Mouse (Mus musculus) myocyte (in vitro differentiated cells): Measurements from ENCODE around the gene Slc25a36. TPM values are rescaled to one million over a fixed set of nuclear protein-coding genes. Genes with fewer than 3 reads are reported as not detected.

Experiments
- H3K27me3 ChIP-seq: one replicate; pipeline ENCODE4 v1.6.1; 2011; ENCODE audit not compliant: control insufficient read depth, insufficient read depth, insufficient read length
- H3K36me3 ChIP-seq: one replicate; pipeline ENCODE4 v1.6.1; 2011; ENCODE audit not compliant: control insufficient read depth, insufficient read depth
- H3K4me2 ChIP-seq: one replicate; pipeline ENCODE4 v1.6.1; 2011; ENCODE audit warnings: low read depth, control low read depth
- H3K4me3 ChIP-seq: one replicate; pipeline ENCODE4 v1.5.1; 2011; ENCODE audit warnings: mild to moderate bottlenecking, control low read depth, moderate library complexity
- H3K79me2 ChIP-seq: one replicate; pipeline ENCODE4 v1.6.1; 2011; ENCODE audit not compliant: control insufficient read depth, insufficient read depth
- H3ac ChIP-seq: one replicate; pipeline ENCODE4 v1.6.1; 2011; ENCODE audit not compliant: control insufficient read depth, insufficient read length
- CEBPB ChIP-seq: IDR thresholded peaks from 2 replicates; pipeline ENCODE4 v1.6.1; 2011; ENCODE audit warnings: mild to moderate bottlenecking, moderate library complexity; ENCODE audit not compliant: poor library complexity, insufficient read depth, severe bottlenecking
- E2F4 ChIP-seq: IDR thresholded peaks from one replicate; pipeline ENCODE4 v1.6.1; 2011; ENCODE audit warnings: mild to moderate bottlenecking, control low read depth, moderate library complexity; ENCODE audit not compliant: insufficient read depth
- MAX ChIP-seq: IDR thresholded peaks from one replicate; pipeline ENCODE4 v1.6.1; 2011; ENCODE audit warnings: low read depth, mild to moderate bottlenecking, control low read depth
- MYOD1 ChIP-seq, 3 experiments: IDR thresholded peaks; one replicate each; pipeline ENCODE4 v1.6.1; 2011; ENCODE audit warnings: control low read depth in 2 of 3, low read depth in 2 of 3, mild to moderate bottlenecking in 2 of 3, moderate library complexity in 1 of 3; ENCODE audit not compliant: insufficient read length in 2 of 3, control insufficient read depth in 1 of 3
- MYOG ChIP-seq, 3 experiments: IDR thresholded peaks; one replicate each; pipeline ENCODE4 v1.6.1; 2011; ENCODE audit warnings: control low read depth in 2 of 3, low read depth in 2 of 3, mild to moderate bottlenecking in 2 of 3; ENCODE audit not compliant: insufficient read length in 2 of 3, control insufficient read depth in 1 of 3, insufficient read depth in 1 of 3
- POLR2A ChIP-seq: IDR thresholded peaks from one replicate; pipeline ENCODE4 v1.6.1; 2011; ENCODE audit warnings: low read depth, mild to moderate bottlenecking, control low read depth, moderate library complexity; ENCODE audit not compliant: insufficient read length
- POLR2AphosphoS2 ChIP-seq: IDR thresholded peaks from one replicate; pipeline ENCODE4 v1.6.1; 2011; ENCODE audit warnings: low read depth, control low read depth; ENCODE audit not compliant: insufficient read length
- REST ChIP-seq: IDR thresholded peaks from one replicate; pipeline ENCODE4 v1.6.1; 2011; ENCODE audit warnings: mild to moderate bottlenecking, control low read depth, moderate library complexity; ENCODE audit not compliant: insufficient read depth, insufficient read length
- SRF ChIP-seq: IDR thresholded peaks from one replicate; pipeline ENCODE4 v1.6.1; 2011; ENCODE audit warnings: low read depth; ENCODE audit not compliant: control insufficient read depth, insufficient read length
- TCF12 ChIP-seq: IDR thresholded peaks from one replicate; pipeline ENCODE4 v1.6.1; 2011; ENCODE audit warnings: mild to moderate bottlenecking, control low read depth; ENCODE audit not compliant: poor library complexity, insufficient read depth, severe bottlenecking
- TCF3 ChIP-seq: IDR thresholded peaks from one replicate; pipeline ENCODE4 v1.6.1; 2011; ENCODE audit warnings: low read depth, control low read depth; ENCODE audit not compliant: insufficient read length
- USF1 ChIP-seq: IDR thresholded peaks from one replicate; pipeline ENCODE4 v1.6.1; 2011; ENCODE audit warnings: low read depth, mild to moderate bottlenecking, control low read depth, moderate library complexity
- polyA plus RNA-seq: library from polyadenylated mRNA; unstranded; fragments of >200 nt; fragmentation: generic; extraction: Trizol; gene quantifications from one replicate; pipeline ENCODE4 v1.2.1, GENCODE M21; 2012; ENCODE audit warnings: missing spikeins

The Slc25a36 gene
- polyA plus RNA-seq, 1 experiment: 6.5 TPM

DNA sequence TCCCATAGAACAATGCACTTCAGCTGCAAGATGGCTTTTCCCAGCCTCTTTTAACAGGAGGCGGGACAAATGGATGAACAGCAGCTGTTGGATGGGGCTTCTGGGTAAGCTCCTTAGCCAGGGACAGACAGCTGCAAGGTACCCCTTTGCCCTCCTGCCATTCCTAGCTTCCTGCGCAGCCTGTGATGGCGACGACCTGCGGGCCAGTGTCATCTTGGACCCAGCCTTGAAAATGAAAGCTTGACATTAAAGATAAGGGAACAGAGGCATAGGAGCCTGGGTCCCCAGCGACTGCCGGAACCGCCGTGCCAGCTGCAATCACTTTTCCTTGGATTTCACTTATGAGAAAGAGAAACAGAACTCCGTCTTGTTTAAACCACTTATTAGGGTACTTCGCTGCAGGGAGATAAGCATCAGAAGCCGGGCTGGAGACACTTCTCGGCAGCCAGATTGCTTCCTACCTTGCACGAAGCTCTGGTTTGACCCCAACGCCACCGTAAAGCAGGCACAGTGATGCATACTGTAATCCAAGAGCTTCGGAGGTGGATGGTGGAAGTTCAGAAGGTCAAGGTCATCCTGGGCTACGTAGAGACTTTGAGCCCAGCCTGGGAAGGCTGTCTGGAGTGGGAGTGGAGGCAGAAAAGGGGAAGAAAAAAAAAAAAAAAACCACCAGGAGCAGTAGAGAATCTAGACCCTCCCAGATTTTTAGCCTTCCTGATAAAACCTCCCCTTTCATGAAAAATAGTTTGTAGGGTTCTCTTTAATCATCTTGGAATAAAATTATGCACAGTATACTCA lies 54.2 kb downstream of the Slc25a36 start:
- H3K4me3 ChIP-seq: no peak overlapping the region
- no peaks in the 10 kb centered on the region for H3K36me3 ChIP-seq
- no peak overlapping the region for H3ac ChIP-seq
- peak overlapping the region; percentile 48 for H3K4me2 ChIP-seq
- H3K27me3 ChIP-seq: peaks cover 3% of the 10 kb centered on the region
- no peaks in the 10 kb centered on the region for H3K79me2 ChIP-seq
- TF ChIP-seq MYOD1 (IDR thresholded peaks at IDR 0.05; ENCODE audit: control insufficient read depth in 1 of 3, insufficient read length in 2 of 3, low read depth in 2 of 3) (peak in 2 of 3 experiments; percentile 77 to 85), REST (no peak), MYOG (IDR thresholded peaks at IDR 0.05; ENCODE audit: control insufficient read depth in 1 of 3, insufficient read depth in 1 of 3, insufficient read length in 2 of 3, low read depth in 2 of 3) (peak; percentile 14 to 89 (median 73))

- H3K36me3 ChIP-seq: no peaks in the 10 kb centered on the region
- no peak overlapping the region for H3K4me3 ChIP-seq
- TF ChIP-seq POLR2AphosphoS2 (no peak), MYOG (IDR thresholded peaks at IDR 0.05; ENCODE audit: control insufficient read depth in 1 of 3, insufficient read depth in 1 of 3, insufficient read length in 2 of 3, low read depth in 2 of 3) (peak in 2 of 3 experiments; percentile 65 to 82), MYOD1 (IDR thresholded peaks at IDR 0.05; ENCODE audit: control insufficient read depth in 1 of 3, insufficient read length in 2 of 3, low read depth in 2 of 3) (peak in 2 of 3 experiments; percentile 64 to 67)
- no peaks in the 10 kb centered on the region for H3K79me2 ChIP-seq
- H3K27me3 ChIP-seq: peaks cover 3% of the 10 kb centered on the region
- no peak overlapping the region for H3ac ChIP-seq
- peak overlapping the region; percentile 48 for H3K4me2 ChIP-seq
These were observed 55.1 kb downstream of the Slc25a36 start for GRCm38 (mm10) chr9:97055906-97056305.

GRCm38 (mm10) chr9:97051176-97051575 lies 59.8 kb downstream of the Slc25a36 start:
- Histone ChIP-seq H3K36me3 (no peaks in the 10 kb centered on the region), H3K4me3 (no peak overlapping the region), H3K4me2 (peak overlapping the region; percentile 16), H3K27me3 (no peaks in the 10 kb centered on the region), H3ac (no peak overlapping the region), H3K79me2 (no peaks in the 10 kb centered on the region)
- TF ChIP-seq TCF12: no peak
- TF ChIP-seq MYOD1 (IDR thresholded peaks at IDR 0.05; ENCODE audit: control insufficient read depth in 1 of 3, insufficient read length in 2 of 3, low read depth in 2 of 3): peak in 2 of 3 experiments; percentile 66 to 76
- TF ChIP-seq MYOG (IDR thresholded peaks at IDR 0.05; ENCODE audit: control insufficient read depth in 1 of 3, insufficient read depth in 1 of 3, insufficient read length in 2 of 3, low read depth in 2 of 3): peak in 2 of 3 experiments; percentile 70 to 81
- no peak for TF ChIP-seq E2F4

DNA sequence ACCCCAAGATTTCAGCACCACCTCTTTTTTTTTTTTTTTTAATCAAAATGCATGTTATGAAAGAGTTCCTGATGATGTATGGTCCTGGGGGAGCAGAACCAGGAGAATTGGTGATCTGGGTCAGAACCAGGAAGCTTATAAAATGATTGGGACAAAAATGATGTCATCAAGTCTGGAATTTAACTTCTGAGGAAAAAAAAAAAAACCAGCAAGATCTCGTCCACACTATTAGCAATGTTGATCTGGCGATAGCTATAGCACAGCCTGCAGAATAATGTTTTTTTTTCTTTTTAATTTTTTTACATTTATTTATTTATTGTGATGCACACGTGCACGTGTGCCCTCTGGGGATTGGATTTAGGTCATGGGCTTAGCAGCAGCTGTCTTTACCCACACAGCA lies 64.7 kb downstream of the Slc25a36 start:
- Histone ChIP-seq H3K4me3 (no peak overlapping the region), H3K79me2 (no peaks in the 10 kb centered on the region), H3ac (no peak overlapping the region), H3K36me3 (no peaks in the 10 kb centered on the region), H3K27me3 (peaks cover 6% of the 10 kb centered on the region), H3K4me2 (no peak overlapping the region)
- no peak for TF ChIP-seq TCF3
- TF ChIP-seq POLR2A: no peak
- TF ChIP-seq MYOG (IDR thresholded peaks at IDR 0.05; ENCODE audit: control insufficient read depth in 1 of 3, insufficient read depth in 1 of 3, insufficient read length in 2 of 3, low read depth in 2 of 3): no peak
- no peak for TF ChIP-seq E2F4
- no peak for TF ChIP-seq MYOD1 (IDR thresholded peaks at IDR 0.05; ENCODE audit: control insufficient read depth in 1 of 3, insufficient read length in 2 of 3, low read depth in 2 of 3)
- no peak for TF ChIP-seq USF1
- no peak for TF ChIP-seq TCF12
- no peak for TF ChIP-seq POLR2AphosphoS2
- no peak for TF ChIP-seq CEBPB

DNA sequence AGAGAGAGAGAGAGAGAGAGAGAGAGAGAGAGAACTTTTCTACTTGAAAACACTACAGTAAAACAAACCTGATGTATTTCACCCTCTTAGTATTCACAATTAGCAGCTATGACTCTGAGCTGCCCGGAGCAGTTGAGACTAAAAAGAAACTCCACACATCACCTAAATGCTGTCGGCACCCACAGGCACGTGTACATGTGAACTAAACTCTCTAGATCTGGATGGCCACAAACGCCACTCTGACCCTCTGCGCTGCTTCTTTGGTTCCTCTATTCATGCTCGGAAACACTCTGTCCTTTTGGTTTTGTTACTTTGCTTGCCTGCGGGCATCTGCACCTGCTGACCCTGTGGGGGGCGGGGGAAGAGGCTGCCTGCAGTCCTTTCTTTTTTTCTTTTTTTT lies 69.3 kb downstream of the Slc25a36 start:
- Histone ChIP-seq H3K4me2 (no peak overlapping the region), H3ac (no peak overlapping the region), H3K4me3 (no peak overlapping the region), H3K79me2 (no peaks in the 10 kb centered on the region), H3K36me3 (no peaks in the 10 kb centered on the region), H3K27me3 (peaks cover 12% of the 10 kb centered on the region)
- TF ChIP-seq E2F4: no peak

DNA sequence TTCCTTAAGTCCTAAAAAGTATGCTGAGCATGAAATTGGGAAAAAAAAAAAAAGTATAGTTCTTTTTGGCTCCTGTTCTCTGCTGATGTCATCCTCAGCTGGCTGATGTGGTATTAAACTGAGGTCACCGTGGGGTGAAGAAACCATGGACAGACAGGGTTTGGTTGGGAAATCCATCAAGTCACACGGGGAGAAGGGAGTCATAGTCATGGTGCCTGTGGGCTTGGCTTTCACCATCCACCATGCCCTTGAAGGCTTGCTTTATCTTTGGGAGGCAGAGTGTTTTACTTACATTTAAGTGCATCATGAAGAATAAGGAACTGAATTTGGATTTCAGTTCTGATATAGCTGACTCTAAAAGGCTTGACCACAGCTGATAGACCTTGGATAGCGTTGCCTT lies 72.9 kb downstream of the Slc25a36 start:
- TF ChIP-seq MYOG (IDR thresholded peaks at IDR 0.05; ENCODE audit: control insufficient read depth in 1 of 3, insufficient read depth in 1 of 3, insufficient read length in 2 of 3, low read depth in 2 of 3) (no peak), E2F4 (no peak), POLR2A (no peak), TCF3 (no peak), MAX (no peak), REST (no peak), MYOD1 (IDR thresholded peaks at IDR 0.05; ENCODE audit: control insufficient read depth in 1 of 3, insufficient read length in 2 of 3, low read depth in 2 of 3) (no peak), SRF (no peak), USF1 (no peak), TCF12 (no peak), CEBPB (no peak), POLR2AphosphoS2 (no peak)
- H3K36me3 ChIP-seq: no peaks in the 10 kb centered on the region
- peaks cover 14% of the 10 kb centered on the region for H3K27me3 ChIP-seq
- no peak overlapping the region for H3ac ChIP-seq
- H3K4me3 ChIP-seq: no peak overlapping the region
- H3K4me2 ChIP-seq: no peak overlapping the region
- H3K79me2 ChIP-seq: no peaks in the 10 kb centered on the region
